Mouse (Mus musculus): ENCODE results near the gene Dhx37. TPM values are rescaled to one million over a fixed set of nuclear protein-coding genes. Genes with fewer than 3 reads are reported as not detected.

Dhx37 gene
- polyA plus RNA-seq, 1 experiment from 2014 or later, result 13.2 TPM

DNA sequence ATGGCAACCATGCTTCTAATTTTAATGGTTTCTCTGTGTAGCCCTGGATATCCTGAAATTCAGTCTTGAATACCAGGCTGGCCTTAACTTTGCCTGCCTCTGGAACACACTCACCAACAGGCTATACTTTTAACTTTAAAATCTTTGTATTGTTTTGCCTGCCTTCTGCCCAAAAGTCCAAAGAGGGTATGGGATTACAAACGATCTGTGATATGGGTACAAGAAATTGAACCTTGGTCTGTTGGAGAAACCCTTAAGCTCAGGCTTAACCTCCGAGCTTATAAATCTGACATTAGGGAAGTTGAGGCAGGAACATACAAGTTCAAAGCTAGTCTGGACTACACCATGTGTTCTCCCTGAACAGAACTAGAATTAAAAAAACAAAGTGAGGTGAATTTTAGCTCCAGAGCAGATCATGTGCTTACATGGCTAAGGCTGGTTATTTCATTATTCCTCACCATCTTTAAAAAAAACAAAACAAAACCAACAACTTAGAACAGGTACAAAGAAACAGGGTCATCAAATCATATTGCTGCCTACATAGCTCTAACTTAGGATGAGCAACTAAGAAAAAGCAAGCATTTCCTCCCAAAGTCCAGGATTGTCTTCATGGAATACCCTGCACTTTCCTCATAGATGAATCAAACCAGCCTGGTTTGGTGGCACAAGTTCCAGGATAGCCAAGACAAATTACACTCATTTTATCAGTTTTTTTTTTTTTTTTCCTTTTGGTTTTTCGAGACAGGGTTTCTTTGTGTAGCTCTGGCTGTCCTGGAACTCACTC is 50.1 kb downstream of the Dhx37 start:
- no peak overlapping the region for H3K27ac ChIP-seq
- no peaks in the 10 kb centered on the region for H3K9me3 ChIP-seq
- no peak overlapping the region for H3K4me2 ChIP-seq (replicated peaks)
- no peak overlapping the region for H3K4me3 ChIP-seq (replicated peaks)
- ATAC-seq, result no peak
- H3K27me3 ChIP-seq, result no peaks in the 10 kb centered on the region
- peaks cover 18% of the 10 kb centered on the region for H3K36me3 ChIP-seq
- H3K4me1 ChIP-seq (replicated peaks), result peaks cover 40% of the 10 kb centered on the region
- 78% methylated on average over 3 of the region's 3 CpGs for WGBS
- no peak overlapping the region for H3K9ac ChIP-seq (replicated peaks)

DNA sequence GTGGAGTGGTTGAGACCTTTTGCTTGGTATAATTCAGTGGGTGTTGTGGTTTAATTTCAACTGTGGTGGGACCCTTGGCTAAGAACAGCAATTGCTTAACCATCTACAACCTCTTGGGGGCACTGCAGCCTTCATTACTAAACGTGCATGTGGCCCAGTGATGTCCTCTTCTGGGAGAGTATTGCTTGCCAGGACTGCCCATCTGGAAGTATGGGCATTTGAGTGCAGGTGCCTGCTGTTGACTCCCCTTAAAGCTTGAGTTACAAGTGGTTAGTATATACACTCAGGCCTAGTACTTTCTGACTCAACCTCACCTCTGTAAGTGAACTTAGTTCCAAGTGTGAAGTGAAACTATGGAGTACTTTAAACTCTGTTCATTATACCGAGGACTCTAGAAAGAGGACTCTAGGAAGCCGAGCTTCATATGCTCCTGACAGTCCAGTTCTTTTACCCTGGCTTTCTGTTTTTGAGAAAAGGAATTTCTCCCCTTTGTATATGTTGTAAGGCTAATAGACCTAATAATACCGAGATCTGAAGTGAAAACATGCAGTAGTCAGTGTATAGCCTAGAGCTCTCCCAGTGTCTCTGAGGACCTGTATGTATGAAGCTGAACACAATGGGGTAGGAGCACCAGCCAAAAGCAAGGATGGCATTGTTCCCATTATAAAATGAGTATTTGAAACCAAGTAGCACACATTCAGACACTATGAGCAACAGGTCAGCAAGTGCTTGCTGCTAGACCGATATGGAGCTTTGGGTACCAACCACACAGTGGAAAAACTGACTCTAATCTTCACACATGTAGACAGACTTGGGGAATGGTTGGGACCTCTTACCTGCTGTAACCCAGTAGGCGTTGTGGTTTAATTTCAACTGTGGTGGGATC is 51.0 kb downstream of the Dhx37 start:
- Histone ChIP-seq H3K4me3 (replicated peaks) (no peak overlapping the region), H3K9me3 (no peaks in the 10 kb centered on the region), H3K36me3 (peaks cover 18% of the 10 kb centered on the region), H3K4me1 (replicated peaks) (peaks cover 32% of the 10 kb centered on the region), H3K4me2 (replicated peaks) (no peak overlapping the region), H3K9ac (replicated peaks) (no peak overlapping the region), H3K27ac (no peak overlapping the region), H3K27me3 (no peaks in the 10 kb centered on the region)
- 50% methylated on average over 6 of the region's 6 CpGs for WGBS
- ATAC-seq, result peak; percentile 68

DNA sequence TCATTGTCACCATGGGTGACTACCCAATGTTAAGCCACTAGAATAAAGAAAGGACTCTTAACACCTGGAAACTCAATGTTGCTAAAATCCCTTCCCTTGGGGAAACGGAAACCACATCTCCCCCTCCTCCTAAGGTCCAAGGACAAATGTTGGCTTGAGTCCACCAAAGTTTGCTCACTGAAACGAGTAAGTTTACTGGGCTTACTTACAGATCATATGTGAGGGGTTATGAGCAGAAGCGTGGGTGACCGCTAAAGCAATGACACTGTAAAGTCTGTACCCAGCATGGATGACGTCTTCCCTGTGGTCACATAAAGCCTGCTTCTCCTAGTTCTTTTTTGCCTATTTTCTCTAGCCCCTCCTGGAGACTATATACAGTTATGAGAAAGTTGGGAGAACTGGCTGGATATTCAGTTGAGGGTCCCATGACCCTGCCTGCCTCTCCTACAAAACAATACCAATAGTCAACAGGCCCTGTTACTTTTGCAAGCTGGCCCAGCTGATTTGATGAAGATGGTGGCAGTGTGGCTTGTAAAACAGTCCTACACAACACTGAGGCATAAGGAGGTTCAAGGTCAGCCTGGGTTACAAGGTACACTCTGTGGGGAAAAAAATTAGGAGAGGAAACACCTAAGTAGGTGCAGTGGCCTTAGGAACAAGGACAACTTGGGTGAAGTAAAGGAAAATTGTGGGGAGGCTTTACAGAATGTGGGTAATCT is 51.8 kb downstream of the Dhx37 start:
- no peak for ATAC-seq

DNA sequence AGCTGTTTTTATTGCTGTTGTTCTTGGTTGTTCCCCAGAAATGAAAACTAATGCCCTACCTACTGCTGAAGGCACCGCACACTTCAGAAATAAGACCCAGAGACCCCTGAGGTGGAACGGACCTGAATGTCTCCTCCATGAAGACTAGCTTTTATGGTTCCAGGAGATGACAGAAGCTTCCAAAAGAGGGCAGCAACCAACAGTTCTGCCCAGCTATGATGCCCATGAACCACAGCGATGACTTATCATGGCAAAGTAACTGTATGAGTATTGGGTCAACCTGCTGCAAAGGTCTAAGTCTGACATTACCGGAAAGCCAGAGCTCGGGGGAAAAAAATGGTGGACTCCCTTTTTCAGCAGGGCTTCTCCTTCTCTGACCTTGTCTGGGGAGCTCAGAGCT is 55.0 kb downstream of the Dhx37 start:
- Histone ChIP-seq H3K4me3 (replicated peaks) (no peak overlapping the region), H3K27me3 (no peaks in the 10 kb centered on the region), H3K9me3 (no peaks in the 10 kb centered on the region), H3K36me3 (no peaks in the 10 kb centered on the region), H3K9ac (replicated peaks) (no peak overlapping the region), H3K27ac (no peak overlapping the region), H3K4me2 (replicated peaks) (no peak overlapping the region), H3K4me1 (replicated peaks) (peaks cover 9% of the 10 kb centered on the region; the same call in 1 of the 2 replicates)
- ATAC-seq, result no peak
- 81% methylated on average over 5 of the region's 5 CpGs for WGBS

More for the DNA sequence above, 51.8 kb downstream of the Dhx37 start:
- 84% methylated on average over 5 of the region's 5 CpGs for WGBS
- H3K36me3 ChIP-seq, result peaks cover 18% of the 10 kb centered on the region
- H3K4me3 ChIP-seq (replicated peaks), result no peak overlapping the region
- H3K27me3 ChIP-seq, result no peaks in the 10 kb centered on the region
- H3K9ac ChIP-seq (replicated peaks), result no peak overlapping the region
- H3K4me2 ChIP-seq (replicated peaks), result no peak overlapping the region
- no peaks in the 10 kb centered on the region for H3K9me3 ChIP-seq
- H3K4me1 ChIP-seq (replicated peaks), result peaks cover 30% of the 10 kb centered on the region
- no peak overlapping the region for H3K27ac ChIP-seq

DNA sequence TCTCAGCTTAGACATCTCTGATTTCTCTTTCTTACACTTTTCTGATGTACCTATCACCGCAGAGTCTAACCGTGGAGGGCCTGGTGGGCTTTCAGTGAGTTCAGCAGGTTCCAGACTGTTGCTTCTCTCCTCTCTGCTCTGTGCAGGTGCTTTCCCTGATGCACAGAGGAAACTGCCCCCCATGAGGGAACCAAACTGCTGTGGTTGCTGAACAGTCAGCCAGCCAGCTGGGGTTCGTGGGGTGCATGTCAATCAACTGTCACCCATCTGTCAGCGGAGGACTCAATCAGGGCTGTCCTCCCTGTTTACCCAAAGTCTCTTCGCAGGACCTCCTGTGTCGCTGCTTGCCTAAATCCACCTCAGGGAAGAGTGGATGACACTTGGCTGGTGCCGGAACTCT is 56.7 kb downstream of the Dhx37 start:
- no peak overlapping the region for H3K4me3 ChIP-seq (replicated peaks)
- ATAC-seq, result no peak
- no peak overlapping the region for H3K9ac ChIP-seq (replicated peaks)
- no peaks in the 10 kb centered on the region for H3K27me3 ChIP-seq
- 65% methylated on average over 7 of the region's 7 CpGs for WGBS
- H3K9me3 ChIP-seq, result no peaks in the 10 kb centered on the region
- H3K27ac ChIP-seq, result no peak overlapping the region
- H3K36me3 ChIP-seq, result no peaks in the 10 kb centered on the region
- no peaks in the 10 kb centered on the region for H3K4me1 ChIP-seq (replicated peaks)
- no peak overlapping the region for H3K4me2 ChIP-seq (replicated peaks)

DNA sequence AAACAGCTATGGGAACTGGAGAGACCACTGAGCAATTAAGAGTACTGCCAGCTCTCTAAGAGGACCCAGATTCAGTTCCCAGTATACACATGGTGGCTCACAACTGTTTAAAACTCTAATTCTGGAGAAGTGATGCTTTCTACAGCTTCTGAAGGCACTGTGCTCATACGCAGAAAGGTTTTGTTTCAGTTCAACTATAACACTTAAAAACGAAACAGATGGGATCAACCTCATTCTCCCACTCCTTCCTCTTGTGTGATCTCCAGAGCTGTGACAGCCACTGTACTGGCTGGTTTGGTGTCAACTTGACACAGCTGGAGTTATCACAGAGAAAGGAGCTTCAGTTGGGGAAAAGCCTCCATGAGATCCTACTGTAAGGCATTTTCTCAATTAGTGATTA is 58.0 kb downstream of the Dhx37 start:
- 0 out of 2 replicates have a peak, but pooled peaks cover 5% of the 10 kb centered on the region for H3K9me3 ChIP-seq
- 90% methylated on average over 2 of the region's 2 CpGs for WGBS
- no peaks in the 10 kb centered on the region for H3K4me1 ChIP-seq (replicated peaks)
- no peak overlapping the region for H3K9ac ChIP-seq (replicated peaks)
- no peaks in the 10 kb centered on the region for H3K27me3 ChIP-seq
- no peak overlapping the region for H3K4me3 ChIP-seq (replicated peaks)
- no peak overlapping the region for H3K4me2 ChIP-seq (replicated peaks)
- ATAC-seq, result no peak
- H3K27ac ChIP-seq, result no peak overlapping the region
- H3K36me3 ChIP-seq, result no peaks in the 10 kb centered on the region

DNA sequence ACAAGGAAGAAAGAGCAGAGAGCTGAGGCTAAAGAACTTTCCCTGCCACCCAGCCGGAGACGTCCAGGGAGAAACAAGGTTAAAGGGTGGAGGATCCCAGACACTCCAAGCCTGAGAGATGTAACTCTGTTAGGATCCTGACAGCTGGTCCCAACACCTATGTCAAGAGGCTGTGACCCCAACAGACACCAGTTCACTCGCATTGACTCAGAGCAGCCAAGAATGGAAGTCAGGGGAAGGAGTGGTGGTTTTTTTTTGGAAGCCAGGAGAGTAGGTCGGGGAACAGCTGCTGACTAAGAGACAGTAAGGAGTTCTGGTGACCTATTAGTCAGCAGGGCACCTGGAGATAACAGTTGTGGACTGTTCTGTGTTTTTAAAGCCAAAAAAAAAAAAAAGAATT is 61.9 kb downstream of the Dhx37 start:
- Histone ChIP-seq H3K27me3 (no peaks in the 10 kb centered on the region), H3K4me3 (replicated peaks) (no peak overlapping the region), H3K27ac (no peak overlapping the region), H3K4me1 (replicated peaks) (no peaks in the 10 kb centered on the region), H3K4me2 (replicated peaks) (no peak overlapping the region), H3K9ac (replicated peaks) (no peak overlapping the region), H3K9me3 (0 out of 2 replicates have a peak, but pooled peaks cover 5% of the 10 kb centered on the region), H3K36me3 (no peaks in the 10 kb centered on the region)
- no peak for ATAC-seq
- WGBS, result 88% methylated on average over 4 of the region's 4 CpGs

DNA sequence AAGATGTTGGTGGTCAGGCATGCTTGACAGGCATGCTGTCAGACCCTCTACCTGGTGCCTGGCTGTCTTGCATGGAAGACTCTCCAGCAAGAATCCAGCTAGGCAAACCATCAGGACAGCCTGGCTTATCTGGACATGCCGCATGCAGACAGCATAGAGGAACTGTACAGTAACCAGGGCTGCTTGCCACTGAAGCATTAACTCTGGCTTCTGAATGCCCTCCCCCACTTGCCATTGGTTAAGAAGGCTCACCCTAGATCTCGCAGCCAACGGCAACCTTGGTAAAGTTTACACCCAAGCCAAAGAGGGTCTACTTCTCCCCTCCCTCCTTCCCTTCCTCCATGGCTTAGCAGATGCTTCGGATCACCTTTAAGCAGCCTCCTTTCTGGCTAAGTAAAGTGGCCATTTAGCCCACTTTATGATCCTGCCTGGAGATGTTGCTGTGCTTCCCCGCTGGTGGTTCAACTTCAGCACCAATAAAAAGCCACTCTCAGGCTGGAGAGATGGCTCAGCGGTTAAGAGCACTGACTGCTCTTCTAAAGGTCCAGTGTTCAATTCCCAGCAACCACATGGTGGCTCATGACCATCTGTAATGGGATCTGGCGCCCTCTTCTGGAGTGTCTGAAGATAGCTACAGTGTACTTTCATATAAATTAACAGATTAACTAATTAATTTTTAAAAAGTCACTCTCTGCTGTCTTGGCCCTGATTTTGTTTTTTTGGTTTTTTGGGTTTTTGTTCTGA is 62.8 kb downstream of the Dhx37 start:
- Histone ChIP-seq H3K4me2 (replicated peaks) (no peak overlapping the region), H3K9ac (replicated peaks) (no peak overlapping the region), H3K27ac (no peak overlapping the region), H3K4me1 (replicated peaks) (no peaks in the 10 kb centered on the region), H3K4me3 (replicated peaks) (no peak overlapping the region), H3K36me3 (no peaks in the 10 kb centered on the region), H3K27me3 (no peaks in the 10 kb centered on the region), H3K9me3 (0 out of 2 replicates have a peak, but pooled peaks cover 5% of the 10 kb centered on the region)
- ATAC-seq, result no peak
- 75% methylated on average over 7 of the region's 7 CpGs for WGBS

DNA sequence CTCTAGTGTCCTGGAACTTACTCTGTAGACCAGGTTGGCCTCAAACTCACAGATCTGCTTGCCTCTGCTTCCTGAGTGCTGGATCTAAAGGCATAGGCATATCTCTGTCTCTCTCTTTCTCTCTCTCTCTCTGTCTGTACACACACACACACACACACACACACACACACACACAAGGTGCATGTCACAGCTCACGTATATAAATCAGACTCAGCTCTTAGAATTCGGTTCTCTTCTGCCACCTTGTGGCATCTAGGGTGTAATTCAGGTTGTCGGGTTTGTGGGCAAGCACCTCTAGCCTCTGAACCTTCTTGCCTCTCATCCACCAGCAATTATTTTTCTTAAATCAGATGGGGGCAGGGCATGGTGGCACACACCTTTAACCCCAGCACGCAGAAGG is 65.4 kb downstream of the Dhx37 start:
- Histone ChIP-seq H3K36me3 (no peaks in the 10 kb centered on the region), H3K27ac (no peak overlapping the region), H3K9me3 (0 out of 2 replicates have a peak, but pooled peaks cover 5% of the 10 kb centered on the region), H3K4me1 (replicated peaks) (no peaks in the 10 kb centered on the region), H3K9ac (replicated peaks) (no peak overlapping the region), H3K4me3 (replicated peaks) (no peak overlapping the region), H3K4me2 (replicated peaks) (no peak overlapping the region), H3K27me3 (no peaks in the 10 kb centered on the region)
- WGBS, result under 1% methylated on average over 4 of the region's 4 CpGs
- peak; percentile 11; the same call in 1 of the 2 replicates for ATAC-seq

DNA sequence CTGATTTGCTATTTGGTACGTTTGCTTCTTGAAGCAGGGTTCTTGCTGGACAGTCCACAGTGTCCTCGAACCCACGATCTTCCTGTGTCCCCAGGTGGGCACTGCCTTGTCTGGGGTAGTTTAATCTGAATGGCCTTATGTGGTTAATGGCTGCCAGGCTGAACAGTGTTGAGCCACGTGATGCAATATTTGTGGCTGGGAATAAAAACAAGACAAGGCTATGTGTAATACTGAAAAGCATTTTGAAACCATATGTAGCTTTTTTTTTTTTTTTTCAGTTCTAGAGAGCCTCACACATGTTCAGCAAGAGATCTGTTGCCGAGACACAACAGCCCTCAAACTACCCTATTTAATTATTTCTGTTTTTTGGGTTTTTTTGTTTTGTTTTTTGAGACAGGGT is 65.8 kb downstream of the Dhx37 start:
- Histone ChIP-seq H3K9ac (replicated peaks) (no peak overlapping the region), H3K9me3 (0 out of 2 replicates have a peak, but pooled peaks cover 5% of the 10 kb centered on the region), H3K27ac (no peak overlapping the region), H3K4me3 (replicated peaks) (no peak overlapping the region), H3K27me3 (no peaks in the 10 kb centered on the region), H3K4me1 (replicated peaks) (no peaks in the 10 kb centered on the region), H3K36me3 (no peaks in the 10 kb centered on the region), H3K4me2 (replicated peaks) (no peak overlapping the region)
- ATAC-seq, result no peak
- WGBS, result 76% methylated on average over 5 of the region's 5 CpGs

DNA sequence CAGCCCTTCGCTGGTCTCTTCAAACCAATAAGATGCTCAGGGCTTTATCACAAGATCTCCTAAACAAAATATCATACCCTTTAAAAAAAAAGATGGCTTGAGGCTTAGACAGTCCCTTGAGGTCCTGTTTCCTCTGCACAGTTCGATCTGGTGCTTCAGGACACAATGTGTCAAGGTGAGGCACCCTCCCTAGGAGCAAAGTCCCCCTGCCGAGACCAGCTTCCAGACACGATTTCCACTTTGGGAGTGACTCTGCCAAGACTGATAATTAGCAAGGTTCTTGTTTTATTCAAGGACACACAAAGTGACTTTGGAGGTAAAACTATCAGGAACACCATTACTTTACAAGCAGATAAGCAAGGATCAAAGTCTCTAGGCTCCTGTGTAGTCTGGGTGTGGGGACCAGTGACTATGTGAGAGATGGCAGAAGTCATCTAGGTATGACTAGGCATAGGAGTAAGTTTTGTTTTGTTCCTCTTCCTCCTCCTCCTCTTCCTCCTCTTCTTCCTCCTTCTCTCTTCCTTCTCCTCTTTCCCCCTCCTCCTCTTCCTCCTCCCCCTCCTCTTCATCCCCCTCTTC is 69.0 kb downstream of the Dhx37 start:
- H3K36me3 ChIP-seq, result no peaks in the 10 kb centered on the region
- no peaks in the 10 kb centered on the region for H3K4me1 ChIP-seq (replicated peaks)
- H3K27ac ChIP-seq, result no peak overlapping the region
- H3K4me3 ChIP-seq (replicated peaks), result no peak overlapping the region
- H3K9me3 ChIP-seq, result no peaks in the 10 kb centered on the region
- no peak overlapping the region for H3K9ac ChIP-seq (replicated peaks)
- no peak for ATAC-seq
- WGBS, result 80% methylated on average over 4 of the region's 4 CpGs
- no peak overlapping the region for H3K4me2 ChIP-seq (replicated peaks)
- H3K27me3 ChIP-seq, result no peaks in the 10 kb centered on the region
